Mouse (Mus musculus): Measurements from ENCODE around the gene Wipf1. TPM values are rescaled to one million over a fixed set of nuclear protein-coding genes. Genes with fewer than 3 reads are reported as not detected.
"Not testable (repeated sequence)": the region's sequence is repeated elsewhere in the genome, so short reads cannot be mapped to it uniquely, and the experiment has no call there.

Gene Wipf1
- total RNA-seq, 2 experiments from 2014 or later, result 7.0 to 11.7 TPM

- TF ChIP-seq CTCF (IDR thresholded peaks at IDR 0.05), result peak; percentile 56
- DNase-seq, result no peak
- Histone ChIP-seq H3K27ac (no peak overlapping the region), H3K4me3 (peak overlapping the region; percentile 39)
- intact Hi-C loops (cut with DNase I), result no loop called here
Measured at GRCm38 (mm10) chr2:73561665-73562063, 32.1 kb upstream of the Wipf1 start.

- peak overlapping the region; percentile 46 for H3K4me3 ChIP-seq
- intact Hi-C loops (cut with DNase I), result no loop called here
- TF ChIP-seq CTCF (IDR thresholded peaks at IDR 0.05), result no peak
Measured at GRCm38 (mm10) chr2:73560899-73561664, 31.5 kb upstream of the Wipf1 start.

GRCm38 (mm10) chr2:73560445-73560844, 30.9 kb upstream of the Wipf1 start:
- DNase-seq, result no peak
- no peak for TF ChIP-seq CTCF (IDR thresholded peaks at IDR 0.05)
- intact Hi-C loops (cut with DNase I), result no loop called here
- Histone ChIP-seq H3K4me3 (no peak overlapping the region), H3K27ac (no peak overlapping the region)

More at GRCm38 (mm10) chr2:73560899-73561664, 31.5 kb upstream of the Wipf1 start:
- H3K27ac ChIP-seq, result no peak overlapping the region
- no peak for DNase-seq

GRCm38 (mm10) chr2:73557956-73558355, 28.4 kb upstream of the Wipf1 start:
- intact Hi-C loops (cut with DNase I), result no loop called here

GRCm38 (mm10) chr2:73557061-73557460, 27.5 kb upstream of the Wipf1 start:
- intact Hi-C loops (cut with DNase I); H3K4me3 ChIP-seq; H3K27ac ChIP-seq; DNase-seq: not testable (repeated sequence)

More at GRCm38 (mm10) chr2:73557956-73558355, 28.4 kb upstream of the Wipf1 start:
- no peak for TF ChIP-seq CTCF (IDR thresholded peaks at IDR 0.05)
- Histone ChIP-seq H3K4me3 (no peak overlapping the region), H3K27ac (no peak overlapping the region)
- DNase-seq, result no peak

- intact Hi-C loops (cut with DNase I), result no loop called here
- Histone ChIP-seq H3K4me3 (no peak overlapping the region), H3K27ac (no peak overlapping the region)
- TF ChIP-seq CTCF (IDR thresholded peaks at IDR 0.05), result no peak
- no peak for DNase-seq
Measured at GRCm38 (mm10) chr2:73554389-73554788, 24.9 kb upstream of the Wipf1 start.

GRCm38 (mm10) chr2:73552926-73553325, 23.4 kb upstream of the Wipf1 start:
- Histone ChIP-seq H3K27ac (no peak overlapping the region), H3K4me3 (no peak overlapping the region)
- DNase-seq, result no peak
- intact Hi-C loops (cut with DNase I), result no loop called here
- no peak for TF ChIP-seq CTCF (IDR thresholded peaks at IDR 0.05)

GRCm38 (mm10) chr2:73550725-73551124, 21.2 kb upstream of the Wipf1 start:
- no peak overlapping the region for H3K27ac ChIP-seq
- TF ChIP-seq CTCF (IDR thresholded peaks at IDR 0.05), result peak; percentile 73
- no peak for DNase-seq
- H3K4me3 ChIP-seq, result peak overlapping the region; percentile 38
- intact Hi-C loops (cut with DNase I), result no loop called here

GRCm38 (mm10) chr2:73548542-73548941, 19.0 kb upstream of the Wipf1 start:
- intact Hi-C loops (cut with DNase I), result no loop called here
- TF ChIP-seq CTCF (IDR thresholded peaks at IDR 0.05), result no peak
- DNase-seq, result no peak
- Histone ChIP-seq H3K4me3 (no peak overlapping the region), H3K27ac (no peak overlapping the region)

GRCm38 (mm10) chr2:73547256-73547655, 17.7 kb upstream of the Wipf1 start:
- no peak for TF ChIP-seq CTCF (IDR thresholded peaks at IDR 0.05)
- Histone ChIP-seq H3K27ac (no peak overlapping the region), H3K4me3 (no peak overlapping the region)
- intact Hi-C loops (cut with DNase I), result no loop called here
- no peak for DNase-seq

GRCm38 (mm10) chr2:73545556-73545955, 16.0 kb upstream of the Wipf1 start:
- DNase-seq, result no peak
- TF ChIP-seq CTCF (IDR thresholded peaks at IDR 0.05), result no peak
- intact Hi-C loops (cut with DNase I), result no loop called here
- Histone ChIP-seq H3K4me3 (no peak overlapping the region), H3K27ac (no peak overlapping the region)

- TF ChIP-seq CTCF (IDR thresholded peaks at IDR 0.05), result no peak
- H3K4me3 ChIP-seq, result peak overlapping the region; percentile 34
- no peak for DNase-seq
- no peak overlapping the region for H3K27ac ChIP-seq
- intact Hi-C loops (cut with DNase I), result no loop called here
Measured at GRCm38 (mm10) chr2:73540450-73541162, 11.1 kb upstream of the Wipf1 start.

- DNase-seq, result no peak
- Histone ChIP-seq H3K4me3 (no peak overlapping the region), H3K27ac (no peak overlapping the region)
- peak; percentile 50 for TF ChIP-seq CTCF (IDR thresholded peaks at IDR 0.05)
- intact Hi-C loops (cut with DNase I), result no loop called here
Measured at GRCm38 (mm10) chr2:73539697-73540096, 10.2 kb upstream of the Wipf1 start.
